Mouse (Mus musculus): ENCODE measurements around the gene Tlnrd1.
"Not testable (repeated sequence)": the region's sequence is repeated elsewhere in the genome, so short reads cannot be mapped to it uniquely, and the experiment has no call there.

Gene Tlnrd1

GRCm38 (mm10) chr7:83884021-83884658, at the start of gene Tlnrd1, which contains the start of gene Mesd:
TSS of gene Tlnrd1 (minus strand) at chr7:83884305.
TSS of gene Mesd (plus strand) at chr7:83884466.
- peak; percentile 95 for DNase-seq (ENCODE audit: low spot score in 2 of 2)

GRCm38 (mm10) chr7:83921637-83922036, 37.5 kb upstream of the Tlnrd1 start:
- no peak for DNase-seq (ENCODE audit: low spot score in 2 of 2)

- no peak for DNase-seq (ENCODE audit: low spot score in 2 of 2)
These were observed 36.1 kb upstream of the Tlnrd1 start for GRCm38 (mm10) chr7:83920241-83920640.

- peak; percentile 86 to 93 for DNase-seq (ENCODE audit: low spot score in 2 of 2)
These were observed 30.5 kb upstream of the Tlnrd1 start for GRCm38 (mm10) chr7:83914566-83914965.

- DNase-seq (ENCODE audit: low spot score in 2 of 2), result no peak
These were observed 29.9 kb upstream of the Tlnrd1 start for GRCm38 (mm10) chr7:83913995-83914394.

- DNase-seq (ENCODE audit: low spot score in 2 of 2), result no peak
These were observed 29.4 kb upstream of the Tlnrd1 start for GRCm38 (mm10) chr7:83913405-83913932.

GRCm38 (mm10) chr7:83911909-83912308, 27.8 kb upstream of the Tlnrd1 start:
- no peak for DNase-seq (ENCODE audit: low spot score in 2 of 2)

GRCm38 (mm10) chr7:83904831-83905230, 20.7 kb upstream of the Tlnrd1 start:
- no peak for DNase-seq (ENCODE audit: low spot score in 2 of 2)

GRCm38 (mm10) chr7:83902296-83903145, 18.4 kb upstream of the Tlnrd1 start:
- no peak for DNase-seq (ENCODE audit: low spot score in 2 of 2)

GRCm38 (mm10) chr7:83901425-83901824, 17.3 kb upstream of the Tlnrd1 start:
- no peak for DNase-seq (ENCODE audit: low spot score in 2 of 2)

GRCm38 (mm10) chr7:83900519-83900918, 16.4 kb upstream of the Tlnrd1 start:
- DNase-seq (ENCODE audit: low spot score in 2 of 2), result no peak

- no peak for DNase-seq (ENCODE audit: low spot score in 2 of 2)
These were observed 14.2 kb upstream of the Tlnrd1 start for GRCm38 (mm10) chr7:83898267-83898666.

- no peak for DNase-seq (ENCODE audit: low spot score in 2 of 2)
These were observed 12.1 kb upstream of the Tlnrd1 start for GRCm38 (mm10) chr7:83896077-83896740.

- no peak for DNase-seq (ENCODE audit: low spot score in 2 of 2)
These were observed 10.2 kb upstream of the Tlnrd1 start for GRCm38 (mm10) chr7:83894348-83894747.

GRCm38 (mm10) chr7:83892333-83892669, 8.2 kb upstream of the Tlnrd1 start:
- no peak for DNase-seq (ENCODE audit: low spot score in 2 of 2)

- DNase-seq (ENCODE audit: low spot score in 2 of 2), result peak; percentile 97 to 98
These were observed 7.6 kb upstream of the Tlnrd1 start for GRCm38 (mm10) chr7:83891433-83892332.

GRCm38 (mm10) chr7:83889946-83890345, 5.8 kb upstream of the Tlnrd1 start:
- DNase-seq (ENCODE audit: low spot score in 2 of 2), result not testable (repeated sequence)

- no peak for DNase-seq (ENCODE audit: low spot score in 2 of 2)
These were observed 5.3 kb upstream of the Tlnrd1 start for GRCm38 (mm10) chr7:83889383-83889782.

GRCm38 (mm10) chr7:83886366-83887129, 2.4 kb upstream of the Tlnrd1 start:
- DNase-seq (ENCODE audit: low spot score in 2 of 2), result no peak

GRCm38 (mm10) chr7:83885835-83886234, 1.7 kb upstream of the Tlnrd1 start:
- DNase-seq (ENCODE audit: low spot score in 2 of 2), result no peak
